Mouse (Mus musculus) layer of hippocampus, adult 2 months (tissue): ENCODE results near the gene Tshz2. TPM values are rescaled to one million over a fixed set of nuclear protein-coding genes. Genes with fewer than 3 reads are reported as not detected.
A peak's percentile ranks its signal among the peaks of the same experiment; 100 is the strongest.

Experiments used
- DNase-seq, 2 experiments: peaks; one replicate each; pipeline ENCODE4 v3.0.0; 2022; ENCODE audit warnings: low spot score in 2 of 2
- H3K27ac ChIP-seq: fragments of 200-600 bp; 2 replicates; pipeline ENCODE4 v1.8.1; 2022
- H3K4me3 ChIP-seq: fragments of 200-600 bp; 2 replicates; pipeline ENCODE4 v1.8.1; 2022; ENCODE audit warnings: mild to moderate bottlenecking
- CTCF ChIP-seq: fragments of 200-600 bp; conservative IDR thresholded peaks from 2 replicates; pipeline ENCODE4 v1.8.1; 2022; ENCODE audit warnings: antibody characterized with exemption, mild to moderate bottlenecking, moderate library complexity
- total RNA-seq, 2 experiments: library from RNA; stranded (reverse); gene quantifications; 2 replicates each; pipeline ENCODE4 v1.2.3; 2021

Gene Tshz2
- total RNA-seq, 2 experiments from 2014 or later, result 25.1 to 33.5 TPM

- DNase-seq, result no peak
- TF ChIP-seq CTCF, result no peak
- Histone ChIP-seq H3K27ac (no peak overlapping the region), H3K4me3 (no peak overlapping the region)
These were observed 102.9 kb downstream of the Tshz2 start for GRCm38 (mm10) chr2:169735475-169736406.

- DNase-seq, result no peak
- Histone ChIP-seq H3K4me3 (no peak overlapping the region), H3K27ac (no peak overlapping the region)
- no peak for TF ChIP-seq CTCF
These were observed 108.2 kb downstream of the Tshz2 start for GRCm38 (mm10) chr2:169740996-169741395.

- no peak overlapping the region for H3K27ac ChIP-seq
- DNase-seq, result no peak
- no peak for TF ChIP-seq CTCF
- no peak overlapping the region for H3K4me3 ChIP-seq
These were observed 110.0 kb downstream of the Tshz2 start for GRCm38 (mm10) chr2:169742791-169743190.

- no peak overlapping the region for H3K4me3 ChIP-seq
- no peak for TF ChIP-seq CTCF
These were observed 110.5 kb downstream of the Tshz2 start for GRCm38 (mm10) chr2:169743294-169743693.

GRCm38 (mm10) chr2:169743910-169744309 is 111.1 kb downstream of the Tshz2 start:
- no peak overlapping the region for H3K27ac ChIP-seq
- TF ChIP-seq CTCF, result no peak

More at GRCm38 (mm10) chr2:169743294-169743693, 110.5 kb downstream of the Tshz2 start:
- DNase-seq, result peak in 1 of 2 experiments; percentile 29
- H3K27ac ChIP-seq, result no peak overlapping the region

GRCm38 (mm10) chr2:169747114-169747642 is 114.4 kb downstream of the Tshz2 start:
- no peak for DNase-seq
- Histone ChIP-seq H3K4me3 (no peak overlapping the region), H3K27ac (no peak overlapping the region)
- no peak for TF ChIP-seq CTCF

More at GRCm38 (mm10) chr2:169743910-169744309, 111.1 kb downstream of the Tshz2 start:
- DNase-seq, result no peak
- H3K4me3 ChIP-seq, result no peak overlapping the region

- TF ChIP-seq CTCF, result no peak
- no peak for DNase-seq
- no peak overlapping the region for H3K27ac ChIP-seq
These were observed 116.6 kb downstream of the Tshz2 start for GRCm38 (mm10) chr2:169749331-169749945.

GRCm38 (mm10) chr2:169750574-169751491 is 118.0 kb downstream of the Tshz2 start:
- DNase-seq, result no peak
- no peak overlapping the region for H3K27ac ChIP-seq
- H3K4me3 ChIP-seq, result no peak overlapping the region
- no peak for TF ChIP-seq CTCF

More at GRCm38 (mm10) chr2:169749331-169749945, 116.6 kb downstream of the Tshz2 start:
- no peak overlapping the region for H3K4me3 ChIP-seq

- no peak for DNase-seq
- H3K4me3 ChIP-seq, result no peak overlapping the region
- TF ChIP-seq CTCF, result no peak
- H3K27ac ChIP-seq, result no peak overlapping the region
These were observed 119.3 kb downstream of the Tshz2 start for GRCm38 (mm10) chr2:169752126-169752525.

- DNase-seq, result no peak
- H3K27ac ChIP-seq, result no peak overlapping the region
- H3K4me3 ChIP-seq, result no peak overlapping the region
- no peak for TF ChIP-seq CTCF
These were observed 120.6 kb downstream of the Tshz2 start for GRCm38 (mm10) chr2:169753432-169753831.

GRCm38 (mm10) chr2:169755091-169755490 is 122.3 kb downstream of the Tshz2 start:
- Histone ChIP-seq H3K4me3 (no peak overlapping the region), H3K27ac (no peak overlapping the region)
- TF ChIP-seq CTCF, result no peak
- no peak for DNase-seq

GRCm38 (mm10) chr2:169758120-169758519 is 125.3 kb downstream of the Tshz2 start:
- no peak overlapping the region for H3K4me3 ChIP-seq
- no peak for DNase-seq
- TF ChIP-seq CTCF, result no peak
- H3K27ac ChIP-seq, result no peak overlapping the region
